ENCODE assay signal across 13 mouse cellular contexts in genomic region chr5:114268646-114269045, GRCm38 (mm10). TPM values are rescaled to one million over a fixed set of nuclear protein-coding genes. Genes with fewer than 3 reads are reported as not detected.
A peak's percentile ranks its signal among the peaks of the same experiment; 100 is the strongest.
DNase-seq lines count a peak whose midpoint lies in the region; ATAC-seq and TF ChIP-seq lines count a peak whose summit lies in the region.
"Had no signal": no experiment of that assay in that cellular context is flagged by ENCODE, and none has a peak within 500 bp of the region (broad histone marks: within the 10 kb centered on the region; RNA-seq: fewer than 3 reads in every experiment).

No protein-coding gene starts in this region.

- no peak overlapping the region for H3K27ac ChIP-seq in left cerebral cortex, adult 2 months
- H3K27ac ChIP-seq: hindbrain, embryonic 15.5 days; kidney, embryonic 15.5 days had no signal

- no peak for TF ChIP-seq CTCF in left cerebral cortex, adult 2 months (IDR thresholded peaks at IDR 0.05)

- peak; percentile 65 for DNase-seq in left cerebral cortex, postnatal 4 days
- DNase-seq in left cerebral cortex, adult 2 months (ENCODE audit: extremely low spot score in 1 of 2, low spot score in 2 of 2) = no peak
- peak; percentile 11 for DNase-seq in MN1 (ENCODE audit: low spot score)
- peak; percentile 10 for DNase-seq in large intestine, adult 2 months (ENCODE audit: low read depth, low spot score)
- no peak for DNase-seq in layer of hippocampus, postnatal 36 days
- no peak for DNase-seq in gastrocnemius, adult 8-10 months (ENCODE audit: low spot score in 2 of 2)
- no peak for DNase-seq in cerebellum, adult 18-20 months
- DNase-seq: gastrocnemius, postnatal 10 days had no signal

- 9% methylated on average over 7 of the region's 7 CpGs for WGBS in large intestine, adult 2 months

- peak; percentile 78 for ATAC-seq in megakaryocyte progenitor cell, adult 5-6 weeks (replicated peaks; ENCODE audit: poor library complexity)

- intact Hi-C loops in left cerebral cortex, postnatal 4 days (cut with DNase I) = no loop called here
- intact Hi-C loops in left cerebral cortex, adult 2 months (cut with DNase I) = no loop called here

- H3K4me3 ChIP-seq in left cerebral cortex, adult 2 months = no peak overlapping the region
- H3K4me3 ChIP-seq: erythroblast, embryonic 14.5 days; hindbrain, embryonic 15.5 days; kidney, embryonic 15.5 days had no signal

RNA-seq across cellular contexts. Expression of gene Foxn4, which starts 5.0 kb away (rescaled TPM):
- total RNA-seq in left cerebral cortex, postnatal 4 days (2021) = under 1 TPM in 1 of 2 experiments, not detected in 1; 0.16 TPM
- total RNA-seq in left cerebral cortex, adult 2 months (2021) = not detected
- polyA plus RNA-seq in large intestine, adult 2 months (2012; rRNA removed) = not detected in 2 replicates
- not detected in 2 replicates for total RNA-seq in megakaryocyte progenitor cell, adult 5-6 weeks (2015)
- total RNA-seq in megakaryocyte progenitor cell, adult 5-6 weeks (2017) = not detected in 2 replicates
- total RNA-seq in layer of hippocampus, postnatal 36 days (2021) = not detected
- total RNA-seq in gastrocnemius, adult 8-10 months (2022) = not detected
- total RNA-seq: gastrocnemius, postnatal 10 days had no signal
- polyA plus RNA-seq: erythroblast, embryonic 14.5 days; heart, embryonic 14.5 days; kidney, embryonic 15.5 days had no signal

RNA-seq across cellular contexts. Expression of gene Myo1h, which starts 20.3 kb away (rescaled TPM):
- 1 to 10 TPM; 1.1 TPM for total RNA-seq in left cerebral cortex, postnatal 4 days (2021)
- total RNA-seq in left cerebral cortex, adult 2 months (2021) = 1 to 10 TPM; 1.6 to 2.6 TPM
- 0.88 and 1.0 TPM in 2 replicates for polyA plus RNA-seq in large intestine, adult 2 months (2012; rRNA removed)
- 1.5 and 1.6 TPM in 2 replicates for total RNA-seq in megakaryocyte progenitor cell, adult 5-6 weeks (2015)
- total RNA-seq in megakaryocyte progenitor cell, adult 5-6 weeks (2017) = 0.58 and 2.0 TPM in 2 replicates
- 1 to 10 TPM; 2.0 to 3.0 TPM for total RNA-seq in layer of hippocampus, postnatal 36 days (2021)
- total RNA-seq in gastrocnemius, adult 8-10 months (2022) = not detected
- polyA plus RNA-seq: erythroblast, embryonic 14.5 days had no signal

Comparison
In these comparisons a context has a peak if more than half of its experiments do, and no peak if none do; other contexts are left out.
1. DNase-seq: peak in left cerebral cortex, postnatal 4 days (single experiment), MN1 (single experiment) and large intestine, adult 2 months (single experiment); none in left cerebral cortex, adult 2 months (0 of 2), layer of hippocampus, postnatal 36 days (0 of 2), gastrocnemius, adult 8-10 months (0 of 2) and cerebellum, adult 18-20 months (0 of 2).